Mouse (Mus musculus) kidney, postnatal 4 days (tissue): Measurements from ENCODE around the gene Mmgt2.

ENCODE experiments used
- DNase-seq, 2 experiments: peaks; one replicate each; pipeline ENCODE4 v3.0.0; 2021; ENCODE audit warnings: mixed read lengths in 2 of 2

Mmgt2 gene

DNA sequence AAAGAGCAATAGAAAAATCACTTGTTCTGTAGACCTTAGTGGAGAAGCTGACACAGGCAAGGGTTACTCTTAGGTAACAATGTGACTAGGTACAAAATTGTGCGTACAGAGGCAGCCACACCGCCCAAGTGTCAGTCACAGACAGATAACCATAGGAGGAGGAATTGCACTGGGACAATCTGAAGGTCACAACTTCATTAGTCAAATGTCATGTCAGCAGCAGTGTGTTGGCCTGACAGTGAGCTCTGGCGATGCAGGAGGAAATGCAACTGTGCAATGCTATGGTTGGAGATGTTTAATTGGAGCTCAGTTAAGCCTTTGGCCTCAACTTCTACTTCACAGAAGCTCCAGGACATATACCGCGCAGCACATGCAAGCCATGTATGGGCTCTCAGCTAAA lies 62.2 kb downstream of the Mmgt2 start:
- no peak for DNase-seq
